Mouse (Mus musculus) embryo, embryonic 10 days (tissue): ENCODE measurements around the gene Lbhd2.

ENCODE experiments used
- DNase-seq: peaks from one replicate; pipeline ENCODE4 v3.0.0-alpha.2; 2015; ENCODE audit warnings: low spot score

Gene Lbhd2

GRCm38 (mm10) chr12:111406622-111407021, at the start of gene Lbhd2:
Gene Lbhd2 (plus strand): TSS chr12:111406809.
- no peak for DNase-seq

- DNase-seq: no peak
These were observed 45.9 kb upstream of the Lbhd2 start for GRCm38 (mm10) chr12:111360671-111361070.

GRCm38 (mm10) chr12:111361319-111362098, 45.1 kb upstream of the Lbhd2 start:
- no peak for DNase-seq

GRCm38 (mm10) chr12:111364234-111364633, 42.4 kb upstream of the Lbhd2 start:
- DNase-seq: no peak

GRCm38 (mm10) chr12:111367065-111367464, 39.5 kb upstream of the Lbhd2 start:
- no peak for DNase-seq

- no peak for DNase-seq
These were observed 36.4 kb upstream of the Lbhd2 start for GRCm38 (mm10) chr12:111370249-111370648.

- no peak for DNase-seq
These were observed 34.7 kb upstream of the Lbhd2 start for GRCm38 (mm10) chr12:111371905-111372304.

- DNase-seq: no peak
These were observed 33.2 kb upstream of the Lbhd2 start for GRCm38 (mm10) chr12:111373411-111373810.

- no peak for DNase-seq
These were observed 31.9 kb upstream of the Lbhd2 start for GRCm38 (mm10) chr12:111374727-111375126.

- no peak for DNase-seq
These were observed 31.1 kb upstream of the Lbhd2 start for GRCm38 (mm10) chr12:111375559-111375958.

GRCm38 (mm10) chr12:111376053-111376452, 30.6 kb upstream of the Lbhd2 start:
- no peak for DNase-seq

- peak; percentile 59 for DNase-seq
These were observed 29.7 kb upstream of the Lbhd2 start for GRCm38 (mm10) chr12:111376826-111377331.

- DNase-seq: peak; percentile 97
These were observed 29.1 kb upstream of the Lbhd2 start, which contains the start of gene Cdc42bpb for GRCm38 (mm10) chr12:111377376-111377973. Gene Cdc42bpb (minus strand): TSS chr12:111377718.

- DNase-seq: peak; percentile 69
These were observed 28.6 kb upstream of the Lbhd2 start for GRCm38 (mm10) chr12:111377986-111378490.

- DNase-seq: no peak
These were observed 27.8 kb upstream of the Lbhd2 start for GRCm38 (mm10) chr12:111378812-111379211.

- DNase-seq: no peak
These were observed 20.5 kb upstream of the Lbhd2 start for GRCm38 (mm10) chr12:111385883-111386641.

GRCm38 (mm10) chr12:111386642-111387120, 19.9 kb upstream of the Lbhd2 start:
- DNase-seq: peak; percentile 33

GRCm38 (mm10) chr12:111387146-111387545, 19.5 kb upstream of the Lbhd2 start:
- DNase-seq: no peak

- DNase-seq: no peak
These were observed 12.6 kb upstream of the Lbhd2 start for GRCm38 (mm10) chr12:111394008-111394407.

GRCm38 (mm10) chr12:111396997-111397396, 9.6 kb upstream of the Lbhd2 start:
- no peak for DNase-seq

- peak; percentile 90 for DNase-seq
These were observed 5.0 kb upstream of the Lbhd2 start for GRCm38 (mm10) chr12:111401454-111402184.
